ENCODE assay signal across 8 mouse cellular contexts in genomic region chr4:115056921-115057673, GRCm38 (mm10). TPM values are rescaled to one million over a fixed set of nuclear protein-coding genes. Genes with fewer than 3 reads are reported as not detected.
DNase-seq lines count a peak whose midpoint lies in the region; ATAC-seq and TF ChIP-seq lines count a peak whose summit lies in the region.

No protein-coding gene starts in this region.

- peak; percentile 71; the same call in 1 of the 2 replicates for ATAC-seq in embryonic facial prominence, embryonic 15.5 days (ENCODE audit: insufficient number of reproducible peaks, low FRiP score, low TSS enrichment, low read depth)
- peak; percentile 37 for ATAC-seq in heart, embryonic 13.5 days (ENCODE audit: extremely low read depth, insufficient number of reproducible peaks, low FRiP score, low TSS enrichment)
- peak; percentile 55 for ATAC-seq in kidney, embryonic 14.5 days (ENCODE audit: low FRiP score, low TSS enrichment)
- peak; percentile 68 for ATAC-seq in neural tube, embryonic 12.5 days (ENCODE audit: low FRiP score, low read depth)

- no peaks in the 10 kb centered on the region for H3K9me3 ChIP-seq in E14TG2a.4 (ENCODE audit: low read length)
- no peaks in the 10 kb centered on the region for H3K9me3 ChIP-seq in embryonic facial prominence, embryonic 15.5 days (replicated peaks)
- no peaks in the 10 kb centered on the region for H3K9me3 ChIP-seq in heart, embryonic 13.5 days
- no peaks in the 10 kb centered on the region for H3K9me3 ChIP-seq in kidney, embryonic 14.5 days (ENCODE audit: control insufficient read depth, low read length)
- no peaks in the 10 kb centered on the region for H3K9me3 ChIP-seq in neural tube, embryonic 12.5 days

- H3K4me2 ChIP-seq in embryonic facial prominence, embryonic 15.5 days (replicated peaks): peak overlapping the region; percentile 68
- H3K4me2 ChIP-seq in heart, embryonic 13.5 days: peak overlapping the region; percentile 96
- H3K4me2 ChIP-seq in kidney, embryonic 14.5 days (replicated peaks; ENCODE audit: low read depth, low read length): peak overlapping the region; percentile 53
- peak overlapping the region; percentile 53 for H3K4me2 ChIP-seq in neural tube, embryonic 12.5 days (replicated peaks)

- no peak overlapping the region for H3K9ac ChIP-seq in embryonic facial prominence, embryonic 15.5 days
- H3K9ac ChIP-seq in heart, embryonic 13.5 days: peak overlapping the region; percentile 83
- peak overlapping the region; percentile 53 for H3K9ac ChIP-seq in kidney, embryonic 14.5 days (ENCODE audit: low read depth, low read length)
- H3K9ac ChIP-seq in neural tube, embryonic 12.5 days: peak overlapping the region; percentile 47; the same call in 1 of the 2 replicates

- peaks cover 96% of the 10 kb centered on the region for H3K27me3 ChIP-seq in E14TG2a.4 (ENCODE audit: insufficient read depth, low read length)
- peaks cover 94% of the 10 kb centered on the region for H3K27me3 ChIP-seq in embryonic facial prominence, embryonic 15.5 days
- peaks cover 92% of the 10 kb centered on the region for H3K27me3 ChIP-seq in heart, embryonic 13.5 days (replicated peaks)
- peaks cover 92% of the 10 kb centered on the region for H3K27me3 ChIP-seq in kidney, embryonic 14.5 days (ENCODE audit: control insufficient read depth, insufficient read depth, low read length)
- peaks cover 92% of the 10 kb centered on the region for H3K27me3 ChIP-seq in neural tube, embryonic 12.5 days (replicated peaks)

- 0 out of 2 replicates have a peak overlapping the region, but pooled peaks have one; percentile 17 for H3K27ac ChIP-seq in embryonic facial prominence, embryonic 15.5 days (replicated peaks)
- peak overlapping the region; percentile 84 for H3K27ac ChIP-seq in heart, embryonic 13.5 days (replicated peaks)
- H3K27ac ChIP-seq in kidney, embryonic 14.5 days (ENCODE audit: low read depth, low read length): peak overlapping the region; percentile 55; the same call in 1 of the 2 replicates
- no peak overlapping the region for H3K27ac ChIP-seq in neural tube, embryonic 12.5 days

- TF ChIP-seq CTCF in E14TG2a.4 (conservative IDR thresholded peaks at IDR 0.05; ENCODE audit: low read length): no peak

- H3K4me1 ChIP-seq in E14TG2a.4 (replicated peaks; ENCODE audit: low read depth, low read length): peaks cover 50% of the 10 kb centered on the region
- peaks cover 20% of the 10 kb centered on the region for H3K4me1 ChIP-seq in embryonic facial prominence, embryonic 15.5 days
- peaks cover 25% of the 10 kb centered on the region for H3K4me1 ChIP-seq in heart, embryonic 13.5 days
- peaks cover 8% of the 10 kb centered on the region for H3K4me1 ChIP-seq in kidney, embryonic 14.5 days (ENCODE audit: control insufficient read depth, insufficient read depth, low read length)
- H3K4me1 ChIP-seq in neural tube, embryonic 12.5 days: peaks cover 16% of the 10 kb centered on the region

- DNase-seq in adrenal gland, adult 18-20 months (ENCODE audit: low spot score in 2 of 2): peak; percentile 23 to 31
- peak; percentile 71 to 72 for DNase-seq in lung, adult 18-20 months
- no peak for DNase-seq in thymus, postnatal 0 days (ENCODE audit: low spot score)

- under 1% methylated on average over 48 of the region's 48 CpGs for WGBS in embryonic facial prominence, embryonic 15.5 days
- under 1% methylated on average over 46 of the region's 48 CpGs for WGBS in heart, embryonic 13.5 days
- 1% methylated on average over 48 of the region's 48 CpGs for WGBS in kidney, embryonic 14.5 days
- WGBS in neural tube, embryonic 12.5 days: under 1% methylated on average over 48 of the region's 48 CpGs

- no peaks in the 10 kb centered on the region for H3K36me3 ChIP-seq in E14TG2a.4 (ENCODE audit: insufficient read depth, low read length)
- H3K36me3 ChIP-seq in embryonic facial prominence, embryonic 15.5 days: no peaks in the 10 kb centered on the region
- no peaks in the 10 kb centered on the region for H3K36me3 ChIP-seq in heart, embryonic 13.5 days
- H3K36me3 ChIP-seq in kidney, embryonic 14.5 days (ENCODE audit: control insufficient read depth, insufficient read depth, low read length): no peaks in the 10 kb centered on the region
- H3K36me3 ChIP-seq in neural tube, embryonic 12.5 days: no peaks in the 10 kb centered on the region

- peak overlapping the region; percentile 77 for H3K4me3 ChIP-seq in E14TG2a.4 (replicated peaks; ENCODE audit: low read length)
- H3K4me3 ChIP-seq in embryonic facial prominence, embryonic 15.5 days (replicated peaks): peak overlapping the region; percentile 44
- H3K4me3 ChIP-seq in heart, embryonic 13.5 days: peak overlapping the region; percentile 66
- H3K4me3 ChIP-seq in kidney, embryonic 14.5 days (ENCODE audit: low read length): peak overlapping the region; percentile 41
- H3K4me3 ChIP-seq in neural tube, embryonic 12.5 days: peak overlapping the region; percentile 28

RNA-seq across cellular contexts. Expression of gene Tal1, which starts 0.9 kb away (rescaled TPM):
- 1 to 10 TPM; 2.5 TPM for total RNA-seq in adrenal gland, adult 18-20 months (2021)
- polyA plus RNA-seq in embryonic facial prominence, embryonic 15.5 days (2015; fragmentation: Nextera tagmentation; extraction: Ambion mirVana): 0.71 and 1.00 TPM in 2 replicates
- polyA plus RNA-seq in heart, embryonic 13.5 days (2015; fragmentation: Nextera tagmentation; extraction: Ambion mirVana): 5.4 and 8.4 TPM in 2 replicates
- 1.7 and 2.0 TPM in 2 replicates for polyA plus RNA-seq in kidney, embryonic 14.5 days (2014; fragmentation: Nextera tagmentation; extraction: Ambion mirVana)
- polyA plus RNA-seq in neural tube, embryonic 12.5 days (2016; fragmentation: Nextera tagmentation; extraction: Ambion mirVana): 3.0 and 3.3 TPM in 2 replicates
- 0.08 and 0.13 TPM in 2 replicates for polyA plus RNA-seq in thymus, postnatal 0 days (2015; fragmentation: Nextera tagmentation; extraction: Ambion mirVana)

RNA-seq across cellular contexts. Expression of gene Pdzk1ip1, which starts 31.4 kb away (rescaled TPM):
- 1 to 10 TPM in 1 of 2 experiments, under 1 TPM in 1; 0.99 to 1.0 TPM for total RNA-seq in adrenal gland, adult 18-20 months (2021)
- polyA plus RNA-seq in embryonic facial prominence, embryonic 15.5 days (2015; fragmentation: Nextera tagmentation; extraction: Ambion mirVana): 59.3 and 69.2 TPM in 2 replicates
- polyA plus RNA-seq in heart, embryonic 13.5 days (2015; fragmentation: Nextera tagmentation; extraction: Ambion mirVana): 23.4 and 42.7 TPM in 2 replicates
- 87.9 and 90.5 TPM in 2 replicates for polyA plus RNA-seq in kidney, embryonic 14.5 days (2014; fragmentation: Nextera tagmentation; extraction: Ambion mirVana)
- polyA plus RNA-seq in neural tube, embryonic 12.5 days (2016; fragmentation: Nextera tagmentation; extraction: Ambion mirVana): 8.0 and 9.5 TPM in 2 replicates
- 2.8 and 3.5 TPM in 2 replicates for polyA plus RNA-seq in thymus, postnatal 0 days (2015; fragmentation: Nextera tagmentation; extraction: Ambion mirVana)

RNA-seq across cellular contexts. Expression of gene Stil, which starts 57.1 kb away (rescaled TPM):
- under 1 TPM; 0.30 to 0.38 TPM for total RNA-seq in adrenal gland, adult 18-20 months (2021)
- 10.3 and 13.3 TPM in 2 replicates for polyA plus RNA-seq in embryonic facial prominence, embryonic 15.5 days (2015; fragmentation: Nextera tagmentation; extraction: Ambion mirVana)
- 7.8 and 8.7 TPM in 2 replicates for polyA plus RNA-seq in heart, embryonic 13.5 days (2015; fragmentation: Nextera tagmentation; extraction: Ambion mirVana)
- 11.0 and 19.9 TPM in 2 replicates for polyA plus RNA-seq in kidney, embryonic 14.5 days (2014; fragmentation: Nextera tagmentation; extraction: Ambion mirVana)
- 8.9 and 10.2 TPM in 2 replicates for polyA plus RNA-seq in neural tube, embryonic 12.5 days (2016; fragmentation: Nextera tagmentation; extraction: Ambion mirVana)
- polyA plus RNA-seq in thymus, postnatal 0 days (2015; fragmentation: Nextera tagmentation; extraction: Ambion mirVana): 10.2 and 10.9 TPM in 2 replicates
